Mouse (Mus musculus) thymus, adult 2 months (tissue): Measurements from ENCODE around the gene Ift122.

Experiments used
- CTCF ChIP-seq: fragments of 200-500 bp; IDR thresholded peaks from 2 replicates; pipeline ENCODE4 v1.5.1; 2012; ENCODE audit warnings: mild to moderate bottlenecking, control low read depth, low read length, moderate library complexity, borderline replicate concordance; ENCODE audit not compliant: control insufficient read depth, poor library complexity, insufficient read depth; ENCODE audit errors: extremely low read depth
- POLR2A ChIP-seq: fragments of 200-500 bp; IDR thresholded peaks from 2 replicates; pipeline ENCODE4 v1.6.1; 2012; ENCODE audit warnings: mild to moderate bottlenecking, low read length, control low read depth, moderate library complexity; ENCODE audit not compliant: control insufficient read depth, poor library complexity, insufficient read depth; ENCODE audit errors: extremely low read depth

DNA sequence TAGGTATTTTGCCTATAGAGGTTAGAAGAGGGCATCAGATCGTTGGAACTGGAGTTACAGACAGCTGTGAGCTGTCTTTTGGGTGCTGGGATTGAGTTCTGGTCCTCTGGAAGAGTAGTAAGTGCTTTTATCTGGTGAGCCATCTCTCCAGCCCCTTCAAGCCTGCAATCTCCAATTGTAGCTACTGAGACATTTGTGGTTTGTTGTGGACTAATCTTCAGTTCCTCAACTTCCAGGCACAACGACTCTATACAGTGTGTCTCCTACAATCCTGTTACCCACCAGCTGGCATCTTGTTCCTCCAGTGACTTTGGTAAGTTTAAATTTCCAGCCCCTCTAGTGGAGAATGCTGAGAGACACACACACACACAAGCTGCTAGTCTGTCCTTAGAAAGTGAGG, 24.0 kb downstream of the Ift122 start:
- no peak for TF ChIP-seq CTCF
- no peak for TF ChIP-seq POLR2A
